Comparison of ENCODE assay signal across 8 mouse cellular contexts in genomic region chr15:80741836-80742235, GRCm38 (mm10).
"Had no signal": no experiment of that assay in that cellular context is flagged by ENCODE, and none has a peak within 500 bp of the region (broad histone marks: within the 10 kb centered on the region; RNA-seq: fewer than 3 reads in every experiment).

No protein-coding gene starts in this region.

- DNase-seq: kidney, adult 8-10 months; kidney, postnatal 10 days; left cerebral cortex, postnatal 4 days; lung, embryonic 14.5 days; lung, postnatal 10 days; lung, postnatal 4 days; midbrain, embryonic 14.5 days; thymus, postnatal 4 days had no signal
